Mouse (Mus musculus) C2C12 (cell line): ENCODE measurements at regions not wholly inside any gene's neighbourhood (a gene's known extent, or its start where the extent isn't known, plus 50 kb on each side); places are given as distances from the start of the nearest gene placed in this dataset.
A peak's percentile ranks its signal among the peaks of the same experiment; 100 is the strongest.

ENCODE experiments used
- H3K27me3 ChIP-seq: one replicate; pipeline ENCODE4 v1.6.1; 2011; ENCODE audit not compliant: control insufficient read depth, insufficient read depth, insufficient read length
- H3K36me3 ChIP-seq: one replicate; pipeline ENCODE4 v1.6.1; 2011; ENCODE audit not compliant: control insufficient read depth, insufficient read depth
- H3K4me3 ChIP-seq: one replicate; pipeline ENCODE4 v1.5.1; 2011; ENCODE audit warnings: mild to moderate bottlenecking, control low read depth; ENCODE audit not compliant: poor library complexity, insufficient read depth, severe bottlenecking
- H3K79me2 ChIP-seq: one replicate; pipeline ENCODE4 v1.6.1; 2011; ENCODE audit not compliant: control insufficient read depth, insufficient read depth
- H3K79me3 ChIP-seq: one replicate; pipeline ENCODE4 v1.6.1; 2011; ENCODE audit warnings: low read depth, control low read depth
- H3ac ChIP-seq: one replicate; pipeline ENCODE3; 2011; ENCODE audit warnings: low read depth; ENCODE audit not compliant: control insufficient read depth, insufficient read length
- CEBPB ChIP-seq: IDR thresholded peaks from one replicate; pipeline ENCODE4 v1.6.1; 2011; ENCODE audit warnings: low read depth, mild to moderate bottlenecking, control low read depth, moderate library complexity
- CTCF ChIP-seq: IDR thresholded peaks from one replicate; pipeline ENCODE4 v1.5.1; 2011; ENCODE audit not compliant: control insufficient read depth, insufficient read depth, insufficient read length
- FOSL1 ChIP-seq: IDR thresholded peaks from one replicate; pipeline ENCODE4 v1.8.0; 2011; ENCODE audit warnings: mild to moderate bottlenecking, low read length; ENCODE audit not compliant: poor library complexity, insufficient read depth, severe bottlenecking
- MAX ChIP-seq: IDR thresholded peaks from one replicate; pipeline ENCODE4 v1.6.1; 2011; ENCODE audit warnings: mild to moderate bottlenecking, control low read depth
- MYOD1 ChIP-seq: IDR thresholded peaks from one replicate; pipeline ENCODE4 v1.6.1; 2011; ENCODE audit warnings: low read depth; ENCODE audit not compliant: control insufficient read depth, insufficient read length
- MYOG ChIP-seq: IDR thresholded peaks from one replicate; pipeline ENCODE4 v1.6.1; 2011; ENCODE audit not compliant: control insufficient read depth, insufficient read length; ENCODE audit errors: extremely low read depth
- USF1 ChIP-seq: IDR thresholded peaks from one replicate; pipeline ENCODE4 v1.6.1; 2011; ENCODE audit warnings: low read depth, mild to moderate bottlenecking, control low read depth, moderate library complexity

DNA sequence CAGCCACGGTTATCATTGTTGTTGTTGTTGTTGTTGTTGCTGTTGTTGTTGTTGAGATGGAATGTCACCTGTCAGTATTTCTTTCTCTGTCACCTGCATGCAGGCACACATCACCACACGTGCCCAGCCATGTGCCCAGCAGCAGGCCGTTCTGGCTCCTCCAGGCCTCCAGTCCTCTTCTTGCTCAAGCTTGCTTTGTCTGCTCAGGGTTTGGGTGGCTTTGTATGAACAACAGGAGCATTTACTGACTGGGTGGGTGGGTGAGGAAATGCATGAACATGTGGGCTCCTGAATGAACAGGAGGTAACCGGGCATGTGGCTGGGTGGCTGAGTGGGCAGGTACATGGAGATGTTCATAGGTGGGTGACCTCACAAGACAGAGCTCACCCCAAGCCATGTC is 79.1 kb upstream of the Ppp2r5c start:
- Histone ChIP-seq H3ac (no peak overlapping the region), H3K79me2 (no peaks in the 10 kb centered on the region), H3K27me3 (peaks cover 8% of the 10 kb centered on the region), H3K36me3 (no peaks in the 10 kb centered on the region), H3K79me3 (no peaks in the 10 kb centered on the region), H3K4me3 (no peak overlapping the region)
- TF ChIP-seq MYOD1 (no peak), MYOG (no peak), CTCF (no peak), FOSL1 (no peak), CEBPB (no peak), USF1 (no peak), MAX (no peak)

DNA sequence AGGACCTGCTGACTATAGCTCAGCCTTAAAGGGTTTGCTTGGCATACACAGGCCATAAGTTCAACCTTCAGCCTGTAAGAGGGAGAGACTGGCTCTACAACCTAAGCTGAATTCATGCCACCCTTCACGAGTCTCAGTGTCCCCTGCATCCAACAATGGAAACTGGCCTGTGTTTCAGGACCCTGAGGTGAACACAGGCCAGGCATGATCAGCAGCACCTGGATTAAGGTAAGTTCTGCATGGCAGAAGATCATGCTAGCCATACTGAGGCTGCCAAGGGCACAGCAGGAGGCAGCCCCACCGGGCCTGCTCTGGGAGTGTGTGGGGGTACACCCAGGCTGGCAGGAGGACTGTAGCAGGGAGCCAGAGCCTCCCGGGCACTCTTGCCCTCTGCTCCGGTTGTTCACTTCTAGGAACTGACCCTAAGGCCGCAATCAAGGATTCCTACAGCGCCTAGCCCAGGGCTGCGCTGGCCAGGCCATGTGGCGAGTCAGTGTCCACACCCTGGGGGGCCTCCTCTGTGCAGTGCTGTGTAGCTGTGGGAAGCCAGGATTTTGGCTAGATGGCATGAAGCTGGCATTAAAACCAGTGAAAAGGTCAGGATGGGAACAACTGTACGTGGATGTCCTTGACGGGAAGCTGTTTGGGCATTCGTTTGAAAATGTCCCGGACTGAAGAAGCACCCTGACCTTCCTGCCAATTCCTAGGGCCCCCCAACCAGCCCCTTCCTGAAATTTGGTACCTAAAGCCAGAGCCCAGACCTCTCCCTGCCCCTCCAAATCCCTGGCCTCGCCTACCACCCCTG is 74.8 kb upstream of the Ppp2r5c start:
- peaks cover 20% of the 10 kb centered on the region for H3K27me3 ChIP-seq
- H3K79me3 ChIP-seq: no peaks in the 10 kb centered on the region

DNA sequence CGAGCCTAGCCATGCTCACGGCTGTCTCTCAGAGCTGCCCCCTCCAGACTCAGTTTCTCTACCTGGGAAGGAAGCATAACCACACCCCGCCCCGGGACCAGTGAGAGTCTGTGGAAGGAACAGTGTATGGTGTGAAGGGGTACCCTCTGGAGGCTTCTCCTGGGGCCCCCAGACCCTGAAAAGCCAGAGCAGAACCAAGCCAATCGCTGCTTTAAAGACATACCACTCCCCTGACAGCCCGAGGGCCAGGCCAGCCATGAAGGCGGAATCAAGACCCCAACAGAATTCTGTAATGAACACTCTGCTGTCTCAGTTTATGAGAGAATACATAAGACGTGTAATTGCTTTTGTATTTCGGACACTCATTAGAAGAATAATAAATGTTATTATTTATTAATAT is 73.9 kb upstream of the Ppp2r5c start:
- H3ac ChIP-seq: no peak overlapping the region
- H3K27me3 ChIP-seq: peaks cover 22% of the 10 kb centered on the region

More for the DNA sequence above, 74.8 kb upstream of the Ppp2r5c start:
- Histone ChIP-seq H3ac (no peak overlapping the region), H3K4me3 (no peak overlapping the region), H3K79me2 (no peaks in the 10 kb centered on the region), H3K36me3 (no peaks in the 10 kb centered on the region)
- TF ChIP-seq FOSL1 (no peak), CEBPB (no peak), MYOD1 (no peak), CTCF (no peak), USF1 (no peak), MYOG (no peak), MAX (no peak)

DNA sequence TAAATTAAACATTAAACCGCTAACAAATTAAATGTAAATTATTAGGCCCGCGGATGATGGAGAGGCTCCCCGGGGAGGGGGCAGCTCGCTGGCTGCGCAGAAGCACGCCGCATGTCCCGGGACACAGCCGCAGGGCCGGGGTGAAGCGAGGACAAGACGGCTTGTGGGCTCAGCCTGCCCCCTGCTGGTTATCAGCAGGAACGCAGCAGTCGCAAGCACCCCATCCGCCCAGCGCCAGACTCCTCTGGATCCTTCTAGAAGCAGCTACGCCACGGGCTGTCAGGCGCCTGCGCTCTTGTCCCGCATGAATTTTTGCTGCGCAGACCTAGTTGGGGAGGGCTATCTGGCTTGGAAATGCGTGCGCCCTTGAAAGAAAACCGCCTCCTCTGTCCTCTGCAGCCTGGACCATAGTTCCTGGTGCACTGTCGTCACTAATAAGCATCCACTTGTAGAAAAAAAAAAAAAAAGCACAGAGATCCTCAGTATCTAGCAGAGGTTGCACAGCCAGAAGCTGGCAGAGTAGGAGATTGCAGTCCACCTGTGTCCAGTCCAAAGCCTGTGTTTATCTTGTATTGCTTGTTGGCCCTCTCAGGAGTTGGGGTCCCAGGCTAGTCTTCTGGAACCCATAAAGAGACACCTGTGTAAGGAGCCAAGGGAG is 73.4 kb upstream of the Ppp2r5c start:
- H3K4me3 ChIP-seq: no peak overlapping the region
- H3K79me3 ChIP-seq: no peaks in the 10 kb centered on the region
- H3K36me3 ChIP-seq: no peaks in the 10 kb centered on the region
- H3ac ChIP-seq: no peak overlapping the region
- H3K27me3 ChIP-seq: peaks cover 22% of the 10 kb centered on the region
- no peak for TF ChIP-seq MYOD1
- peak; percentile 99 for TF ChIP-seq CTCF
- H3K79me2 ChIP-seq: no peaks in the 10 kb centered on the region

More for the DNA sequence above, 73.9 kb upstream of the Ppp2r5c start:
- Histone ChIP-seq H3K79me2 (no peaks in the 10 kb centered on the region), H3K79me3 (no peaks in the 10 kb centered on the region), H3K4me3 (no peak overlapping the region), H3K36me3 (no peaks in the 10 kb centered on the region)
- TF ChIP-seq MYOG (no peak), FOSL1 (no peak), CEBPB (no peak)

DNA sequence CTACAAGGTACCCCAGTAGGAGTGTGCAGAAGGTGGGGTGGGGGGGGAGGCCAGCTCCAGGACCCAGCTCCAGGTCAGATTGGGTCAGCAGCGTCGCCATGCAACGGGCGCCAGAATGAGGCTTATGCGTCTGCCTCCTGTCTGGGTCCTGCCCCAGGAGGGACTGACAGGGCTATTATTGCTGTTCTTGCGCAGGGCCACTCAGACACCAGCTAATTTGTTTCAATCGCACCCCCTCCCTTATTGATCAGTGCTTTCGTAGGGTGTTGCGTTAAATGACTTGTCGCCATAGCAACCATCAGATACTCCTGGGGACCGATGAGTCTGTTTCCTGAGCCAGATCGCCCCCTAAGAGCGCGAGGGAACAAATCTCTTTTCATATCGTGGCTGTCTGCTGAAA is 71.8 kb upstream of the Ppp2r5c start:
- H3ac ChIP-seq: no peak overlapping the region
- TF ChIP-seq FOSL1 (no peak), MYOD1 (no peak), CTCF (no peak), MAX (no peak), CEBPB (no peak), USF1 (no peak), MYOG (no peak)
- H3K4me3 ChIP-seq: no peak overlapping the region
- H3K79me3 ChIP-seq: no peaks in the 10 kb centered on the region
- H3K27me3 ChIP-seq: peaks cover 22% of the 10 kb centered on the region
- H3K79me2 ChIP-seq: no peaks in the 10 kb centered on the region
- no peaks in the 10 kb centered on the region for H3K36me3 ChIP-seq
